Mouse (Mus musculus): ENCODE results near the gene Csnk2a1. TPM values are rescaled to one million over a fixed set of nuclear protein-coding genes. Genes with fewer than 3 reads are reported as not detected.
A peak's percentile ranks its signal among the peaks of the same experiment; 100 is the strongest.
"Not testable (repeated sequence)": the region's sequence is repeated elsewhere in the genome, so short reads cannot be mapped to it uniquely, and the experiment has no call there.

Gene Csnk2a1
- polyA plus RNA-seq, 1 experiment: 52.4 TPM

GRCm38 (mm10) chr2:152259739-152260138 lies 33.1 kb downstream of the Csnk2a1 start:
- WGBS: 89% methylated on average over 1 of the region's 1 CpGs
- TF ChIP-seq POLR2A (IDR thresholded peaks at IDR 0.05; ENCODE audit: borderline replicate concordance, control insufficient read depth, low read depth, low read length) (no peak), CTCF (IDR thresholded peaks at IDR 0.05; ENCODE audit: control insufficient read depth, insufficient read depth, low read length) (no peak)
- Histone ChIP-seq H3K4me1 (ENCODE audit: control insufficient read depth, insufficient read depth, low read length) (no peaks in the 10 kb centered on the region), H3K27ac (ENCODE audit: control insufficient read depth, insufficient read depth, low read depth, low read length, poor library complexity) (no peak overlapping the region), H3K4me3 (replicated peaks; ENCODE audit: control insufficient read depth, low read depth, low read length) (no peak overlapping the region)

DNA sequence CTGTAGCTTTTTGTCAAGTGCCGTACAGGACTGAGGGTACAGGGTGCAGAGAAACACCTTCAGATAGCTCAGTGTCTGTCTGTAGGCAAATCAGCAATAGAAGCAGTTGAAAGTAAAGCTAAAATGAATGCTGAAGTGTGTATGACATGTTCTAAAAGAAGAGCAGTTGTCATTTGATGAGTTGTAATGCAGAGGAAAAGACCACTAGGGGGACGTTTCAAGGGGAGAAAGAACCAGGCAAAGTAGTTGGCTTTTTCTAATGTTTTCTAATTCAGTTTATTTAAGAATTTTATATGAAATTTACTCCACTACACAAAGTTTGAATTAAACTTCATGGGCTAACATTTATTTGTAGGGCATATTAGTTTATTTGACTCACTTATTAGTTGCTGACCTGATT lies 47.0 kb downstream of the Csnk2a1 start:
- Histone ChIP-seq H3K27ac (ENCODE audit: control insufficient read depth, insufficient read depth, low read depth, low read length, poor library complexity) (no peak overlapping the region), H3K4me3 (replicated peaks; ENCODE audit: control insufficient read depth, low read depth, low read length) (no peak overlapping the region), H3K4me1 (ENCODE audit: control insufficient read depth, insufficient read depth, low read length) (no peaks in the 10 kb centered on the region)
- WGBS: 72% methylated on average over 2 of the region's 2 CpGs
- TF ChIP-seq CTCF (IDR thresholded peaks at IDR 0.05; ENCODE audit: control insufficient read depth, insufficient read depth, low read length) (no peak), POLR2A (IDR thresholded peaks at IDR 0.05; ENCODE audit: borderline replicate concordance, control insufficient read depth, low read depth, low read length) (no peak)

DNA sequence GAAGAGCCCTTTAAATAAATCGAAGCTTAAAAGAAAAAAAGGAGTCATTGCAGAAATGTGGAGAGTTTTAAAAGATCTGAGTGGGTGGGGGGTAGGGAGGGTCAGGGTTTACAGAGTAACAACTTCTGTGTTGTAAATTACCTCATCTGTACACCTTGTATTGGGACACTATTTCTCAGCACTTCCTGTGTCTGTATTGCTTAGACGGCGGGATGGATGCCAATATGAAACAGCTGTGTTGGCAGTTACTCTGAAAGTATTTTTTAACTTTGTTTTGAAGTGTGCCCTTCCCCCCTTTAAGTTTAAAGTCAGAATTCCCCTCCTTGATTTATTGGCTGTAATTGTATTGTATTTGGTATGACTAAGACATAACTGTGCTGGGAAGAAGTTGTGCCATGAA lies 54.8 kb downstream of the Csnk2a1 start:
- Histone ChIP-seq H3K4me1 (ENCODE audit: control insufficient read depth, insufficient read depth, low read length) (no peaks in the 10 kb centered on the region), H3K4me3 (replicated peaks; ENCODE audit: control insufficient read depth, low read depth, low read length) (no peak overlapping the region), H3K27ac (ENCODE audit: control insufficient read depth, insufficient read depth, low read depth, low read length, poor library complexity) (no peak overlapping the region)
- WGBS: 58% methylated on average over 3 of the region's 3 CpGs
- no peak for TF ChIP-seq CTCF (IDR thresholded peaks at IDR 0.05; ENCODE audit: control insufficient read depth, insufficient read depth, low read length)
- no peak for TF ChIP-seq POLR2A (IDR thresholded peaks at IDR 0.05; ENCODE audit: borderline replicate concordance, control insufficient read depth, low read depth, low read length)

GRCm38 (mm10) chr2:152287560-152287959 lies 60.9 kb downstream of the Csnk2a1 start:
- H3K27ac ChIP-seq (ENCODE audit: control insufficient read depth, insufficient read depth, low read depth, low read length, poor library complexity): no peak overlapping the region
- WGBS: 80% methylated on average over 5 of the region's 5 CpGs
- no peak overlapping the region for H3K4me3 ChIP-seq (replicated peaks; ENCODE audit: control insufficient read depth, low read depth, low read length)
- H3K4me1 ChIP-seq (ENCODE audit: control insufficient read depth, insufficient read depth, low read length): no peaks in the 10 kb centered on the region
- TF ChIP-seq CTCF (IDR thresholded peaks at IDR 0.05; ENCODE audit: control insufficient read depth, insufficient read depth, low read length): no peak
- no peak for TF ChIP-seq POLR2A (IDR thresholded peaks at IDR 0.05; ENCODE audit: borderline replicate concordance, control insufficient read depth, low read depth, low read length)

DNA sequence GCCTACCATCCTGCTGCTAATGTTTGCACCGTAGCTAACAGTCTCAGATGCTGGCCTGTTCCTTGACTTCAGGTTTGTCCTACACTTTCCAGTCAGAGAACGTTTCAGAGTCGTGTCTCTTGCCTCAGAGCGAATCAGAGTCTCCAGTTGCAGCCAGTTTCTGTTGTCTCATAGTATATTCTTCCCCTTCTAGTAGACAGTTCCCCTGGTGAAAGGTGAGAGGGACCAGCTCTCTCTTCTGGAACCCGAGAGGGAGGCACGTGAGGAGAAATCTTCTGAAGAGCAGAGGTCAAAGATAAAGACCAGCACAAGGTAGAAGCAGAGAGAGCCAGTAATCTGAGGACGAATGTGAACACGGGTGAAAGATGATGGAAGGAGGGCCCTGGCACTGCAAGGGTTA lies 61.4 kb downstream of the Csnk2a1 start:
- no peaks in the 10 kb centered on the region for H3K4me1 ChIP-seq (ENCODE audit: control insufficient read depth, insufficient read depth, low read length)
- TF ChIP-seq CTCF (IDR thresholded peaks at IDR 0.05; ENCODE audit: control insufficient read depth, insufficient read depth, low read length): no peak
- TF ChIP-seq POLR2A (IDR thresholded peaks at IDR 0.05; ENCODE audit: borderline replicate concordance, control insufficient read depth, low read depth, low read length): no peak
- no peak overlapping the region for H3K4me3 ChIP-seq (replicated peaks; ENCODE audit: control insufficient read depth, low read depth, low read length)
- 85% methylated on average over 8 of the region's 8 CpGs for WGBS
- H3K27ac ChIP-seq (ENCODE audit: control insufficient read depth, insufficient read depth, low read depth, low read length, poor library complexity): no peak overlapping the region

DNA sequence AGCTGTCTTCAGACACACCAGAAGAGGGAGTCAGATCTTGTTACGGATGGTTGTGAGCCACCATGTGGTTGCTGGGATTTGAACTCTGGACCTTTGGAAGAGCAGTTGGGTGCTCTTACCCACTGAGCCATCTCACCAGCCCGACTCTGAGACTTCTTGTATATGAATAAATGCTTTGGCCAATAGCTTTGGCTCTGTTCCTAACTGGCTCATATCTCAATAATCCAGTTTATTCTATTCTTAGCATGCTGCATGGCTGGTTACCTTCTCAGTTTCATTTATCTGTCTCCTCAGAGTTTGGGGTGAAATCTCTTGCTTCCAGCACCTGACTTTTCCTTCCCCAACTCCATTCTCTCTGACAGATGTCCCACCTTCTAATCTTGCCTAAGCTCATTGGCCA lies 63.0 kb downstream of the Csnk2a1 start:
- H3K4me1 ChIP-seq (ENCODE audit: control insufficient read depth, insufficient read depth, low read length); H3K27ac ChIP-seq (ENCODE audit: control insufficient read depth, insufficient read depth, low read depth, low read length, poor library complexity); H3K4me3 ChIP-seq (replicated peaks; ENCODE audit: control insufficient read depth, low read depth, low read length): not testable (repeated sequence)
- 57% methylated on average over 2 of the region's 2 CpGs for WGBS

GRCm38 (mm10) chr2:152292475-152292874 lies 65.8 kb downstream of the Csnk2a1 start:
- 81% methylated on average over 2 of the region's 2 CpGs for WGBS
- Histone ChIP-seq H3K4me1 (ENCODE audit: control insufficient read depth, insufficient read depth, low read length) (no peaks in the 10 kb centered on the region; the same call in 1 of the 2 replicates), H3K4me3 (replicated peaks; ENCODE audit: control insufficient read depth, low read depth, low read length) (no peak overlapping the region), H3K27ac (ENCODE audit: control insufficient read depth, insufficient read depth, low read depth, low read length, poor library complexity) (no peak overlapping the region)
- TF ChIP-seq CTCF (IDR thresholded peaks at IDR 0.05; ENCODE audit: control insufficient read depth, insufficient read depth, low read length): no peak
- no peak for TF ChIP-seq POLR2A (IDR thresholded peaks at IDR 0.05; ENCODE audit: borderline replicate concordance, control insufficient read depth, low read depth, low read length)

DNA sequence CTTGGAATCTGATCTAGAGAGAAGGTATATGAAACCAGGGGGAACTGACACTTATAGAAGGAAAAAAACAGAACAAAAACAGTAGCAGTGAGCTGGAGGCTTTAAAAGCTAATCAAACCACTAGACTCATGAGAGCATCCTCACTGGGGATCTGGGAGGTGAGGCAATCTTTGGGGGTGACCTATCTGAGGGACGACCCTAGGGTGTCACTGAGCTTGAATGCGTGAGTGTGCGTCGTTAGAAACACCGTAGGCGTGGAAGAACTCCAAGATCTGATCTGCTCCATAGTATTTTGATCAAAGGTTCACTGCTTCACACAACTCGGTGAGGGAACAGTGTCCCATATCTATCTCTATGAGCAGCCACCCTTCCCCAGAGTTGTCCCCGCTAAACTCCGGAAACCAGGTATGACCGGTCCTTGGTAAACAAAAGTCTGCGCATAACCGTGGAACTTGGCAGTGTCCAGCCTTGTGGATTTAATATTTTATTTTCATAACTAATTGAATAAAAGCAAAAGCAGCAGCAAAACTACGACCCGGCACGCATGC lies 66.6 kb downstream of the Csnk2a1 start:
- H3K4me1 ChIP-seq (ENCODE audit: control insufficient read depth, insufficient read depth, low read length): no peaks in the 10 kb centered on the region; the same call in 1 of the 2 replicates
- TF ChIP-seq POLR2A (IDR thresholded peaks at IDR 0.05; ENCODE audit: borderline replicate concordance, control insufficient read depth, low read depth, low read length) (no peak), CTCF (IDR thresholded peaks at IDR 0.05; ENCODE audit: control insufficient read depth, insufficient read depth, low read length) (no peak)
- peak overlapping the region; percentile 98 for H3K4me3 ChIP-seq (replicated peaks; ENCODE audit: control insufficient read depth, low read depth, low read length)
- 2% methylated on average over 15 of the region's 15 CpGs for WGBS
- H3K27ac ChIP-seq (ENCODE audit: control insufficient read depth, insufficient read depth, low read depth, low read length, poor library complexity): 0 out of 2 replicates have a peak overlapping the region, but pooled peaks have one; percentile 12
